Mouse (Mus musculus): ENCODE results near the gene Cmbl.

Cmbl gene

DNA sequence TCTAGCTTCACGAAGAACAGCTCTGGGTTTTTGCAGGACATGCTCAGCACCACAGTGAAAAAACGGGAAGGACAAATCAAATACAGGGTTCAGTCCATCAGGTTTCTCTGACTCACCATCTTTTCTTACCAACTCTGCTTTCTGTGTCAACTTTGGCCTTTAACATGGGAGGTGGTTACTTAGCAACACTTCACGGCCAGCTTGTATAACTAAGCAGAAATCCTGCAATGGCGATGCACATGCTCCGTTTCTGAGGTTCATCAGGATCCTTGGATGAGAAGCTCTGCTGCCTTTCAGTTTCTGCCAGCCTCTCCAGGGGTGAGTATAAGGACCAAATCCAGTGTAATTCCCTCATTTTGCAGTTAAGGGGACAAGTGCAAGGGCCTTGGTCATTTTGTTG is at the start of gene Cmbl:
Gene Cmbl (plus strand): TSS at position 206 of the 400 bp plus-strand sequence.
- in situ Hi-C loops (cut with MboI, MseI): no loop called here

DNA sequence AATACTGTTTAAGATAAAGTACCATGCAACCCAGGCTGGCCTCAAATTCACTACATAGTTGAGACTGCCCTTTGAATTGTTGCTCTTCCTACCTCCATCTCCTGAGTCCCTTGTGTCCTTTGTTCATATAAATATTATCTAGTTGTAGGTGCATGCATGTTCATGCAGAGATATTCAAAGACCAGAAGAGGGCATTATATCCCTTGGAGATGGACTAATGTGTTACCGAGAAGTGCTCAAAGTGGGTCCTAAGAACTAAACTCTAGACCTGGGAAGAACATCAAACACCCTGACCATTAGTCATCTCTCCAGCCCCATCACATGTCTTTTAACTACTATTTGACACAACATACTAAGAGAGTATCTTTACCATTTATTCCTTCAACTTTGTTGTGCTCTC is 48.0 kb upstream of the Cmbl start:
- in situ Hi-C loops (cut with MboI, MseI): no loop called here

- in situ Hi-C loops (cut with MboI, MseI): no loop called here
Observed at GRCm38 (mm10) chr15:31518371-31518770, 46.8 kb upstream of the Cmbl start.

- in situ Hi-C loops (cut with MboI, MseI): no loop called here
Observed at GRCm38 (mm10) chr15:31519000-31519399, 46.2 kb upstream of the Cmbl start.

- in situ Hi-C loops (cut with MboI, MseI): no loop called here
Observed at GRCm38 (mm10) chr15:31526463-31526862, 38.7 kb upstream of the Cmbl start.

DNA sequence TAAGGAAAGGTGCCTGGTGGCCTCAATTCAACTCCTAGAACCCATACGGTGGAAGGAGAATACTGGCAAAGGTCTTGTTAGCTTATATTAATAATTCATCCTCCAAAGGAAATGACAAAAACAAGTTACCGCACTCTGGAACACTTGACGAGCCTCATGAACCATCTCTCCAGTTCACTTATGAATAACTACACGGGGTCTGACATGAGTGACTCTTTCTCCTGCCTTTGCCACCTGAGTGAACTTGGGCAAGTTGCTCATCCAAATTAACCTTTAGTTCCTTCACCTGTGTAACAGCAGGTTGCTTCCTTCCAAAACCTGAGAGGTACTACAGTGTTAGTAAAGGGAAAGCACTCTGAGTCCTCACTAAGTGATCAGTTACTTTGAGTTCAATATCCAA is 36.7 kb upstream of the Cmbl start:
- in situ Hi-C loops (cut with MboI, MseI): no loop called here

GRCm38 (mm10) chr15:31529103-31529502 is 36.1 kb upstream of the Cmbl start:
- in situ Hi-C loops (cut with MboI, MseI): no loop called here

- in situ Hi-C loops (cut with MboI, MseI): loop anchor here (5.0 to 10.0 kb wide), 2 partner anchors 55 to 308 kb away; partner anchors contain the start of gene Dap
Observed at GRCm38 (mm10) chr15:31529811-31530658, 35.2 kb upstream of the Cmbl start.

DNA sequence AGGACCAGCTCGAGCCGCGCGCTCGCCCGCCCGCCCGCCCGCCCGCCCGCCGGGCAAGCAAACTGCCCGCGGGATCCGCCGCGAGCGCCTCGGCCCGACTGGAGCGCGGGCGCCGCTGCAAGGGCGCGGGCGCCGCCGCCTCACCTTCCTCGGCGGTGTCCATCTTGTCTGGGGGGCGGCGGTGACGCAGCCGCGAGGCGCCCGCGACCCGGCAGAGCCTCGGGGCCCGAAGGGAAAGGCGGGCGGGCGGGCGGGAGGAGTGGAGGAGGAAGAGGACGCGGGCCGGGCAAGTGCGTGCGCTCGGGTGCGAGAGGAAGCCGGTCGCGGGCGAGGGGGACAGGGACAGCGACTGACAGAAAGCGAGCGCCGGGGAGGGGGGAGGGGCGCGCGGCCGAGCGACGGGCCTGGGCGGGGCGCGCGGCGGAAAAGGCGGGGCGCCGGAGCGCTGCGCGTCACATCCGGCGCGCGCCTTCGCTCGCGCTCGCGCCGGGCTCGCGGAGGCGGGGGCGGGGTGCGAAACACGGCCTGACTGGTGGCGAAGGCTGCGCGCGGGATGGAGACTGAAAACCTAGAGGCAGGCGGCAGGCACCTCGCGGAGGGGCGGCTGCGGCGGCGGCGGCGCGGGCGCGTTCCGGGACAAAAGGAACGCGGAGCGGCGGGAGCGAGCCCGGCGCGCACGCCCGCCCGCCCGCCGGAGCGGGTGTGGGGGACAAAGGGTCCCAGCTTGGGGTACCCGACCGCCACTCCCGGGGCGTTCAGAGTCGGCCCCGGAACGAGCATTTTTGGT is 34.3 kb upstream of the Cmbl start, which contains the start of gene March6:
Gene March6 (minus strand): TSS at position 395 of the 787 bp plus-strand sequence.
- in situ Hi-C loops (cut with MboI, MseI): loop anchor here (5.0 to 10.0 kb wide), 2 partner anchors 54 to 309 kb away; partner anchors contain the start of gene Dap

DNA sequence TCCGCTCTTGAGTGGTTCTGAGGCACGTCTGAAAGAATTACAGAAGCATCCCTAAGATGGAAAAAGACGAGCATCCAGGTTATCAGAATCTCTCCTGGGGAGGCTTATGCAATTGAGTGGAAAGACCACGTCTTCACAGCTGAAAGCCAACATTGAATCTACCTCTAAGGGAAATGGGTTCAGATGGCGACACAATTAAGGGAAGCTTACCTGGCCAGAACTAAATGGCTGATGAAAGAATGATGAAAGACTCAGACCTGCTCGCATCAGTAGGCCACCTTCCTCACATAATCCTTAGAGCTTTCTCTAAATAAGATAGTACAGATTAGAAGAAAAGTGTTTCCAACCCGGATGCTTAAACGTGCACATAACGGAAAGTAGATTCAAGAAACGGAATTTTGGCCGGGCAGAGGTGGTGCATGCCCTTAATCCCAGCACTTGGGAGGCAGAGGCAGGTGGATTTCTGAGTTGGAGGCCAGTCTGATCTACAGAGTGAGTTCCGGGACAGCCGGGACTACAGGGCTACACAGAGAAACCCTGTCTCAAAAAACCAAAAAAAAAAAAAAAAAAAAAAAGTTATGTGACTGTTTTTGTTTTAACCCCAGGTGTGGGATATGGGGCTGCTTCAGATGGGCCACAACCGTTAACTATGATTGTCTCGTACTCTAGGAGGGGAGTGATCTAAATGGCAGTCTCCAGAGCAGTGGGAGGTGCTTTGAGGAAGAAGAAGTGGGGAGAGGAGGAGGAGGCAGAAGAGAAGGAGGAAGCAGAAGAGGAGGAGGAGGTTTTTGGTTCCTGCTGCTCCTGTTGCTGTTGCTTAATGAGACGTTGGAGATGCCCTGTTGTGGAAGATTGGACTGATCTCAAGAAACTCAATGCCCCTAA is 33.5 kb upstream of the Cmbl start:
- in situ Hi-C loops (cut with MboI, MseI): loop anchor here (5.0 to 10.0 kb wide), 2 partner anchors 53 to 309 kb away; partner anchors contain the start of gene Dap

DNA sequence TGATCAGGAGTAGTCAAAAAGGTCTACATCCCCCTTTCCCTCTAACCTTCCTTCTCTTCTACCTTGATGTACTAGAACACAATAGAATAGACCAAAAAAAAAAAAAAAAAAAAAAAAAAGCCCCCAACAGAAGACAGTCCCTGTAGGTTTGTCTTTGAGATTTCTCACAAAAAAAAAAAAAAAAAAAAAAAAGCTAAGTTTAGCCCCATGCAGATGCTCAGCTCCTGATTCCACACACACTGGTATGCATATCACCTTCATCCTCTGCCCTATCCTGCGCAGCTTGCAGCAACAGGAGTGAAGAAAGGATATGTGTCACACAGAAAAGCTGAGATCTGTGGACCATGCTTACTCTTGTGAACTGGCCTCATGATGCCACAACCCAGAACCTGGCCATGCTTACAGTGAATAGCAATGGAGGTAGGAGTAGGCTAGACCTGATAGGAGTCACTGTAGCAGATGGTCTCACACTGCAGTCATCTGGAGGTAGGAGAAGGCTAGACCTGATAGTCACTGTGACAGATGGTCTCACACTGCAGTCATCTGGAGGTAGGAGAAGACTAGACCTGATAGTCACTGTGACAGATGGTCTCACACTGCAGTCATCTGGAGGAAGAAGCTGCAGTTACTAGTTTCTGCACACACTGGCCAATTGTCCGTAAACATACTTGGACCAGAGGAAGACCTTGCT is 32.7 kb upstream of the Cmbl start:
- in situ Hi-C loops (cut with MboI, MseI): loop anchor here (5.0 to 10.0 kb wide), 2 partner anchors 52 to 310 kb away; partner anchors contain the start of gene Dap

GRCm38 (mm10) chr15:31533529-31533928 is 31.7 kb upstream of the Cmbl start:
- in situ Hi-C loops (cut with MboI, MseI): loop anchor here (5.0 to 10.0 kb wide), 2 partner anchors 51 to 311 kb away; partner anchors contain the start of gene Dap

DNA sequence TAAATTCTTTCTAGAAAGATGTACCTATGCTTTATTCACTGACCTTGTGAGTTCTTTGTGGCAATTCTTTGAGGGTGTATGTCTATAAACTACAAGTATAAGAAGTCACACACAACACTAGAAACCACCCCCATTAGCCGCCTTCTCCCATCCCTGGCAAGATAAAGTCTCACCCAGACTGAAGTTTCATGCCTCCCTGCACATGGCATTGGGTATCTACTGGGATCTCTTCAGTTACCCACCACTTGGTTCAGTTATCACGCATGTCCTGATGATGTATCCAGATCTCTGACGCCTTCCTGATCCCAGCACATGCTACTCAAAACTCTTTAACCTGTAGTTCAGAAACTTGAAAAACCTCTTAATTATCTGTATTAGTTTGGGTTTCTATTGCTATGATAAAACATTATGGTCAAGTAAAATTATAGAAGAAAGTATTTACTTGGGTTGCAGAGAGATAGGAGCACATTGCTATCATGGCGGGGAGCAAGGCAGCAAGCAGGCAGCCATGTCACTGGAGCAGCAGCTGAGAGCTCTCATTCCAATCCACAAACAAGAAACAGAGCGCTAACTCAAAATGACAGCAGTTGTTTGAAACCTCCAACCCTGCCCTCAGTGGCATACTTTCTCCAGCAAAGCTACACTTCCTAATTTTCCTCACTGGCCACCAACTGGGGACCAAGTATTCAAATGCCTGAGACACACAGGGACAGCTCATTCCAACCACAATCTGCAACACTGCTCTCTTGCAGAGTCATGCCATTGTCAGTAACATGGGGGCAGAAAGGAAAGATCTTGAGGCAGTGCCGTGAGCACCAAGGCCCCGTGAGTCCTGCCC is 30.5 kb upstream of the Cmbl start:
- in situ Hi-C loops (cut with MboI, MseI): loop anchor here (5.0 to 10.0 kb wide), 2 partner anchors 50 to 312 kb away; partner anchors contain the start of gene Dap

DNA sequence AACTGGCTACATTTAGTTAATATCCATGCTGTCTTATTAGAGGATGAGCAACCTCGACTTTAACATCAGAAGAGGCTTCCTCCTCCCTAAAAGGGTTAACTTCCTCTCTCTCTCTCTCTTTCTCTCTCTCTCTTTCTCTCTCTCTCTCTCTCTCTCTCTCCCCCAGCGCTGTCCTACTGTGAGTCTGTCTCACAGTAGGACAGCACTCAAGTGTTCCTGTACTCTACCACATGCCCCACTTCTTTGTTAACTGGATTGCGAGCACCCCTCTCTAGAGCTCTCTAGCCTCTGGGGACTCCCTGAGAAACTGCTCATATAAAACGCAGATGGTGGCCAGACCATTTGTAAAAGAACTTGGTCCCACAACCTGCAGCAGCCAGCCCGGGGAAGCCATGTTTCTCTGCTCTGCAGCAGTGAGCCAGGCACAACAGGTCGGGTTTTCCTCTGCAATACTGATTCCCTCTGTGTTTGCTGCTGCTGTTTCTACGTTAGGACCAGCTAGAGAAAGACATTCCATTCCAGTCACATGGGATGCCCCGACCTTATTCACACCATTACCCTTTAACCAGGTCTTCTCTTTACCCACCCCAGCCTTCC is 29.8 kb upstream of the Cmbl start:
- in situ Hi-C loops (cut with MboI, MseI): loop anchor here (10.0 kb wide), 1 partner anchor 49 kb away; no protein-coding TSS in a partner anchor

GRCm38 (mm10) chr15:31536051-31536737 is 29.0 kb upstream of the Cmbl start:
- in situ Hi-C loops (cut with MboI, MseI): loop anchor here (10.0 kb wide), 1 partner anchor 49 kb away; no protein-coding TSS in a partner anchor

- in situ Hi-C loops (cut with MboI, MseI): loop anchor here (10.0 kb wide), 1 partner anchor 47 kb away; no protein-coding TSS in a partner anchor
Observed at GRCm38 (mm10) chr15:31537706-31538105, 27.5 kb upstream of the Cmbl start.

- in situ Hi-C loops (cut with MboI, MseI): loop anchor here (10.0 kb wide), 1 partner anchor 46 kb away; no protein-coding TSS in a partner anchor
Observed at GRCm38 (mm10) chr15:31538346-31538745, 26.8 kb upstream of the Cmbl start.

Data from T-helper 1 cell (primary cell).